Mouse (Mus musculus): ENCODE results near the gene Rbp1. TPM values are rescaled to one million over a fixed set of nuclear protein-coding genes. Genes with fewer than 3 reads are reported as not detected.

Gene Rbp1
- polyA plus RNA-seq (2015; fragmentation: Nextera tagmentation; extraction: Ambion mirVana) = 34.1 and 44.5 TPM in 2 replicates

DNA sequence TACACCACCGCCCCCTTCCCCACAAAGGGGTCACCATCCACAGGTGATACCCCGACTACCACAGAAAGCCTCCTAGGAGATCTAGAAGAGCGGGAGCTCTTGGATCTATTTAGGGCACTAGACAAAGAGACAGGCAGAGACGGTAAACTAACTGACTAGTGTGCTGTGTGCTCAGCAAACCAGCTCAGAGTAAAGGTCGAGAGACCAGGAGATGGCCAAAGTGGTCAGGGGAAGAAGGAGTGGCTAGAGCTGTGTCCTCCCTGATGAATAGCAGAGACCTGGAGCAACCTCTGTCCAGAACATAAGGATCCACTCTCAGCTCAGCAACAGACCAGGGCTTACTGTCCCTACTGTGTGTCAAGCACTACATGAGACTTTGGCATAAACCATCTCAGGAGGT lies at the start of gene Rbp1:
Gene Rbp1, plus strand, starts transcription at position 306 of the 400 bp plus-strand sequence.
- Histone ChIP-seq H3K27me3 (no peaks in the 10 kb centered on the region), H3K36me3 (no peaks in the 10 kb centered on the region), H3K4me2 (replicated peaks) (no peak within 1 kb of the TSS), H3K9ac (no peak within 1 kb of the TSS), H3K4me1 (peaks cover 12% of the 10 kb centered on the region), H3K9me3 (replicated peaks) (no peaks in the 10 kb centered on the region), H3K27ac (replicated peaks) (no peak within 1 kb of the TSS), H3K4me3 (replicated peaks) (no peak within 1 kb of the TSS)
- no peak for ATAC-seq (ENCODE audit: insufficient number of reproducible peaks, low FRiP score, low TSS enrichment, low read depth)
- WGBS = 87% methylated on average over 5 of the region's 5 CpGs

DNA sequence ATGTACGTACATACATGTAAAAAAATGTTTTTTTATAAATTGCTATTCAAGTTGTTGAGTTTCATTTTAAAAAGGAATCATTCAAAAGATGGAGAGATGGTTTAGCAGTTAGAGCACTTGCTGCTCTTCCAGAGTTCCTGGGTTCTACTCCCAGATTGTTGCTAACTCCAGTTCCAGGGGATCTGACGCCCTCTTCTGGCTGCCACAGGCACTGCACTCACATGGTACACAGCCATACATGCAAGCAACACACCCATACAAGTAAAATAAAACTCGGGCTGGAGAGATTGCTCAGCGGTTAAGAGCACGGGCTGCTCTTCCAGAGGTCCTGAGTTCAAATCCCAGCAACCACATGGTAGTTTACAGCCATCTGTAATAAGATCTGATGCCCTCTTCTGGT lies 49.4 kb upstream of the Rbp1 start:
- WGBS = 92% methylated on average over 5 of the region's 5 CpGs
- no peak overlapping the region for H3K4me2 ChIP-seq (replicated peaks)
- H3K36me3 ChIP-seq = no peaks in the 10 kb centered on the region
- H3K27me3 ChIP-seq = no peaks in the 10 kb centered on the region
- no peak overlapping the region for H3K9ac ChIP-seq
- H3K9me3 ChIP-seq (replicated peaks) = no peaks in the 10 kb centered on the region
- no peak overlapping the region for H3K4me3 ChIP-seq (replicated peaks)
- H3K4me1 ChIP-seq = no peaks in the 10 kb centered on the region
- H3K27ac ChIP-seq (replicated peaks) = no peak overlapping the region
- ATAC-seq (ENCODE audit: insufficient number of reproducible peaks, low FRiP score, low TSS enrichment, low read depth) = no peak

GRCm38 (mm10) chr9:98374897-98375296 lies 47.9 kb upstream of the Rbp1 start:
- H3K9me3 ChIP-seq (replicated peaks) = no peaks in the 10 kb centered on the region
- H3K9ac ChIP-seq = no peak overlapping the region
- no peaks in the 10 kb centered on the region for H3K27me3 ChIP-seq
- no peak overlapping the region for H3K27ac ChIP-seq (replicated peaks)
- H3K4me3 ChIP-seq (replicated peaks) = no peak overlapping the region
- no peaks in the 10 kb centered on the region for H3K4me1 ChIP-seq
- no peaks in the 10 kb centered on the region for H3K36me3 ChIP-seq
- no peak for ATAC-seq (ENCODE audit: insufficient number of reproducible peaks, low FRiP score, low TSS enrichment, low read depth)
- no peak overlapping the region for H3K4me2 ChIP-seq (replicated peaks)
- 67% methylated on average over 11 of the region's 11 CpGs for WGBS

GRCm38 (mm10) chr9:98375329-98376170 lies 47.2 kb upstream of the Rbp1 start:
- Histone ChIP-seq H3K36me3 (no peaks in the 10 kb centered on the region), H3K4me1 (no peaks in the 10 kb centered on the region), H3K27me3 (no peaks in the 10 kb centered on the region), H3K4me2 (replicated peaks) (no peak overlapping the region), H3K9ac (no peak overlapping the region), H3K4me3 (replicated peaks) (no peak overlapping the region), H3K9me3 (replicated peaks) (no peaks in the 10 kb centered on the region), H3K27ac (replicated peaks) (no peak overlapping the region)
- ATAC-seq (ENCODE audit: insufficient number of reproducible peaks, low FRiP score, low TSS enrichment, low read depth) = no peak
- 33% methylated on average over 5 of the region's 5 CpGs for WGBS

DNA sequence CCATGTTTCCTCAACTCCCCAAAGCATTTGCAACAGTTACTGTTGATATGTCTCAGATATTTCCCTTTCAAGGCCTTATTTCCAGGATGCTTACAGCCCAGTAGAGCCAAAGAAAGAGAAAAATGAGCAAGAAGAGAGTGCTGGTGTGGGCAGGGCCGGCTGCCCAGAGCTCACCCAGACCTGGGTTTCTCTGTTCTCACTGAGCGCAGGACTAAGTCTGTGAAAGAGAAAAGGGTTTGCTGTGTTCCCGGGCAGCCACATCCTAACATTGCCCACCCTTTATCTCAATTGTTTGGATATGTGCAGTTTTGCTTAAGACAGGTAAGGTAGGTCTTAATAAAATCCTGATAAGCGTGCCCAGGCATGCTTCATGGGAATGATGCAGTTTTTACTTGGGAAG lies 43.0 kb upstream of the Rbp1 start:
- no peak for ATAC-seq (ENCODE audit: insufficient number of reproducible peaks, low FRiP score, low TSS enrichment, low read depth)
- no peaks in the 10 kb centered on the region for H3K4me1 ChIP-seq
- no peak overlapping the region for H3K27ac ChIP-seq (replicated peaks)
- no peak overlapping the region for H3K4me3 ChIP-seq (replicated peaks)
- no peaks in the 10 kb centered on the region for H3K9me3 ChIP-seq (replicated peaks)
- no peaks in the 10 kb centered on the region for H3K27me3 ChIP-seq
- 60% methylated on average over 4 of the region's 4 CpGs for WGBS
- H3K9ac ChIP-seq = no peak overlapping the region
- H3K36me3 ChIP-seq = no peaks in the 10 kb centered on the region
- no peak overlapping the region for H3K4me2 ChIP-seq (replicated peaks)

- H3K4me3 ChIP-seq (replicated peaks) = no peak overlapping the region
- H3K27me3 ChIP-seq = no peaks in the 10 kb centered on the region
- H3K36me3 ChIP-seq = no peaks in the 10 kb centered on the region
- ATAC-seq (ENCODE audit: insufficient number of reproducible peaks, low FRiP score, low TSS enrichment, low read depth) = no peak
- WGBS = 91% methylated on average over 9 of the region's 9 CpGs
- H3K4me2 ChIP-seq (replicated peaks) = no peak overlapping the region
- H3K9ac ChIP-seq = no peak overlapping the region
- H3K9me3 ChIP-seq (replicated peaks) = no peaks in the 10 kb centered on the region
- no peaks in the 10 kb centered on the region for H3K4me1 ChIP-seq
- H3K27ac ChIP-seq (replicated peaks) = no peak overlapping the region
These were observed 42.2 kb upstream of the Rbp1 start for GRCm38 (mm10) chr9:98380593-98380992.

DNA sequence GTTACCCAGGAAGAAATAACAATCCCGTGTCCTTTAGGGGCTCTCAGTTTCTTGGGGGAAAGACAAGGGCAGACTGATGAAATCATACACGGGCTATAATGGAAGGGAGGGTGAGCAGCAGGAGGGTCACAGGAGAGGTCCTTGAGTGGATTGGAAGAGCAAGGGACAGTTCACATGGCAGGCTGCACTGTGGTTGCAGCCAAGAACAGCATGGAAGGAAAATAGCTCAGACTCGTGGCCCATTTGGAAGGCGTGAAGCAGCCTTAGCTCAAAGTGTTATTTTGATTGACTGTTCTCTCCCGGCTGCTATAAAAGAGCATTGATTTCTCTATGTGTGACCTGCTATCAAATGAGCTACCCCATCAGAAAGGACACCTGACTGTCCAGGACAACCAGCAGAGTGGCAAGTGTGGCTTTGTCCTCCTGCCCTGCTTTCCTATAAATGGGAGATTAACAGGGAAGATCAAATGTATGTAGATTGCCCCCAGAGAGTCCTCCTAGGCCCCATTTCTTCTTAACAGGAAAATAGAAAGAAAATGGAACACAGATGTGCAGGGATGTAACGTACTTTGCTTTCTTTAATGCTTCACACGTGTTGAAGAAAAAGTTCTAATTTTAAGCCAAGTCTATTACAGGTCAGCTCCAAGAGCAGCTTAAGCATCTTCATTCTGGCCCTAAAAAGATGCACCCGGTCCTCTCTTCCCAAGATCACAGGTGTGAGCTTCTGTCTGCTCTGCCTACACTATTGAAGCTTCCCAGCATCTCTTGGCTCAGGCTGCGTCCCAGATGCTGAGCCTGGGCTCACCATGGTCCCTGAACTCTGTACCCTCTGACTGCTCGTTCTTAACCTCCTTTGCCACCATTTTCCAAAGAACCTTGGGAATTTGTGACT lies 34.8 kb upstream of the Rbp1 start:
- Histone ChIP-seq H3K4me1 (peaks cover 10% of the 10 kb centered on the region; the same call in 1 of the 2 replicates), H3K27me3 (no peaks in the 10 kb centered on the region), H3K36me3 (no peaks in the 10 kb centered on the region), H3K9me3 (replicated peaks) (no peaks in the 10 kb centered on the region), H3K9ac (no peak overlapping the region), H3K4me3 (replicated peaks) (no peak overlapping the region), H3K27ac (replicated peaks) (no peak overlapping the region), H3K4me2 (replicated peaks) (no peak overlapping the region)
- ATAC-seq (ENCODE audit: insufficient number of reproducible peaks, low FRiP score, low TSS enrichment, low read depth) = no peak
- WGBS = 45% methylated on average over 10 of the region's 10 CpGs

GRCm38 (mm10) chr9:98388633-98388965 lies 34.2 kb upstream of the Rbp1 start:
- ATAC-seq (ENCODE audit: insufficient number of reproducible peaks, low FRiP score, low TSS enrichment, low read depth) = no peak

GRCm38 (mm10) chr9:98393496-98393895 lies 29.3 kb upstream of the Rbp1 start:
- Histone ChIP-seq H3K9ac (no peak overlapping the region), H3K27me3 (no peaks in the 10 kb centered on the region), H3K9me3 (replicated peaks) (no peaks in the 10 kb centered on the region), H3K27ac (replicated peaks) (no peak overlapping the region), H3K4me2 (replicated peaks) (no peak overlapping the region), H3K4me1 (no peaks in the 10 kb centered on the region), H3K36me3 (no peaks in the 10 kb centered on the region), H3K4me3 (replicated peaks) (no peak overlapping the region)
- 66% methylated on average over 4 of the region's 4 CpGs for WGBS
- ATAC-seq (ENCODE audit: insufficient number of reproducible peaks, low FRiP score, low TSS enrichment, low read depth) = no peak

More at GRCm38 (mm10) chr9:98388633-98388965, 34.2 kb upstream of the Rbp1 start:
- Histone ChIP-seq H3K27me3 (no peaks in the 10 kb centered on the region), H3K4me3 (replicated peaks) (no peak overlapping the region), H3K27ac (replicated peaks) (no peak overlapping the region), H3K4me2 (replicated peaks) (no peak overlapping the region), H3K9me3 (replicated peaks) (no peaks in the 10 kb centered on the region), H3K4me1 (peaks cover 10% of the 10 kb centered on the region; the same call in 1 of the 2 replicates), H3K36me3 (no peaks in the 10 kb centered on the region), H3K9ac (no peak overlapping the region)
- 55% methylated on average over 5 of the region's 5 CpGs for WGBS

DNA sequence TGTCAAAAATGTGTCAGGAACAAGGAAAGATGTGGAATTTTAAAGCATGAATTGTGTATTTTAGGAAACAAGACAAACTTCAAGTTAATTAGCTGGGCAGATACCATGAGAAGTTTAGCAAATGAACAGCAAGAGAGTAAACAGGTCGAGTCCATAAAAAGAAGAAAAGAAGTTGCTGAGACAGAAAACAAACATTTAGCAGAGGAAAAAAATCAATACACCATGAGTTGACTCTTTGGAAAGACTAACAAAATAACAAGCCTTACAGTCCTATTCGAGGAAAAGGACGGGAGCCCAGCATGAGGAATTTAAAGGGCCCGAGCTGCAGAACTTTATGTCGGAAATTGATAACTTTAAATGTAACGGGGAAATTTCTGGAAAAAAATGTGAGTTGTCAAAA lies 25.6 kb upstream of the Rbp1 start:
- no peaks in the 10 kb centered on the region for H3K36me3 ChIP-seq
- no peaks in the 10 kb centered on the region for H3K9me3 ChIP-seq (replicated peaks)
- H3K4me2 ChIP-seq (replicated peaks) = no peak overlapping the region
- no peak for ATAC-seq (ENCODE audit: insufficient number of reproducible peaks, low FRiP score, low TSS enrichment, low read depth)
- no peaks in the 10 kb centered on the region for H3K4me1 ChIP-seq
- no peak overlapping the region for H3K9ac ChIP-seq
- H3K4me3 ChIP-seq (replicated peaks) = no peak overlapping the region
- no peak overlapping the region for H3K27ac ChIP-seq (replicated peaks)
- no peaks in the 10 kb centered on the region for H3K27me3 ChIP-seq
- 75% methylated on average over 6 of the region's 6 CpGs for WGBS

DNA sequence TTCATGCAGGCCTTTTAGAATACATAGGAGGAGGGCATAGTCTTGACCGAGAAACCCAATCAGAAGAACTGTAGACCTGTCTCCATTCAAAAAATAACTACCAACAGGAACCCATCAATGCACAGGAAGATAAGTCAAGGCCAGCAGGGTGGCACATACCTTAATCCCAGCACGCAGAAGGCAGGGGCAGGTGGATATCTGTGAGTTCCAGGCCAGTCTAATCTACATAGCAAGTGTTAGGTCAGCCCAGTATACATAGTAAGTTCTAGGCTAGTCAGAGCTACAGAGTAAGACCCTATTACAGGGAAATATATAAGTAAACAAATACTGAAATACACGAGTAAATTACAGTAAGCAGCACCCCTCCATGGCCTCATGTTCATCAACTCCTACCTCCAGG lies 24.9 kb upstream of the Rbp1 start:
- WGBS = 87% methylated on average over 3 of the region's 3 CpGs
- H3K27ac ChIP-seq (replicated peaks) = no peak overlapping the region
- no peak overlapping the region for H3K4me2 ChIP-seq (replicated peaks)
- H3K4me1 ChIP-seq = no peaks in the 10 kb centered on the region
- H3K27me3 ChIP-seq = no peaks in the 10 kb centered on the region
- no peak overlapping the region for H3K4me3 ChIP-seq (replicated peaks)
- H3K9ac ChIP-seq = no peak overlapping the region
- no peak for ATAC-seq (ENCODE audit: insufficient number of reproducible peaks, low FRiP score, low TSS enrichment, low read depth)
- H3K9me3 ChIP-seq (replicated peaks) = no peaks in the 10 kb centered on the region
- no peaks in the 10 kb centered on the region for H3K36me3 ChIP-seq

Measured in embryonic facial prominence, embryonic 15.5 days (tissue).